Mouse (Mus musculus) intestine, embryonic 14.5 days (tissue): ENCODE measurements at regions not wholly inside any gene's neighbourhood (a gene's known extent, or its start where the extent isn't known, plus 50 kb on each side); places are given as distances from the start of the nearest gene placed in this dataset.

ENCODE experiments used
- ATAC-seq: fragments of 200-750 bp; cut with Nextera tagmentation; replicated peaks from 2 replicates; pipeline ENCODE4 v1.8.0; 2017; ENCODE audit warnings: low read depth, moderate number of reproducible peaks, moderate TSS enrichment, moderate library complexity; ENCODE audit not compliant: low FRiP score, low TSS enrichment
- DNase-seq: peaks from one replicate; pipeline ENCODE4 v3.0.0-alpha.2; 2018; ENCODE audit warnings: low spot score
- H3K27ac ChIP-seq: fragments of 300-500 bp; sonication (generic); 2 replicates; pipeline ENCODE4 v1.5.1; 2014; ENCODE audit warnings: low read depth, mild to moderate bottlenecking, control low read depth
- H3K27me3 ChIP-seq: fragments of 300-500 bp; sonication (generic); replicated peaks from 2 replicates; pipeline ENCODE4 v1.6.1; 2014; ENCODE audit warnings: low read length, control low read depth; ENCODE audit not compliant: control insufficient read depth, insufficient read depth
- H3K36me3 ChIP-seq: fragments of 300-500 bp; sonication (generic); 2 replicates; pipeline ENCODE4 v1.6.1; 2014; ENCODE audit warnings: low read length, control low read depth; ENCODE audit not compliant: control insufficient read depth, insufficient read depth
- H3K4me1 ChIP-seq: fragments of 300-500 bp; sonication (generic); replicated peaks from 2 replicates; pipeline ENCODE4 v1.6.1; 2014; ENCODE audit warnings: low read length, control low read depth, mixed read lengths; ENCODE audit not compliant: control insufficient read depth, insufficient read depth
- H3K4me2 ChIP-seq: fragments of 300-500 bp; sonication (generic); 2 replicates; pipeline ENCODE4 v1.6.1; 2014; ENCODE audit warnings: low read length
- H3K4me3 ChIP-seq: fragments of 300-500 bp; sonication (generic); 2 replicates; pipeline ENCODE4 v1.5.1; 2014; ENCODE audit warnings: low read depth, low read length, control low read depth, mixed read lengths
- H3K9ac ChIP-seq: fragments of 300-500 bp; sonication (generic); 2 replicates; pipeline ENCODE4 v1.6.1; 2014; ENCODE audit warnings: mild to moderate bottlenecking, low read length
- H3K9me3 ChIP-seq: fragments of 300-500 bp; sonication (generic); 2 replicates; pipeline ENCODE4 v1.6.1; 2016; ENCODE audit warnings: low read length, control low read depth; ENCODE audit not compliant: control insufficient read depth
- WGBS: fragments of 180-500 bp; shearing (Covaris S2); extraction: QIAGEN DNeasy Blood & Tissue Kit; methylation state at CpG from one replicate; pipeline ENCODE4 v1.1.7; 2014; 5-methylcytosine and 5-hydroxymethylcytosine counted together

DNA sequence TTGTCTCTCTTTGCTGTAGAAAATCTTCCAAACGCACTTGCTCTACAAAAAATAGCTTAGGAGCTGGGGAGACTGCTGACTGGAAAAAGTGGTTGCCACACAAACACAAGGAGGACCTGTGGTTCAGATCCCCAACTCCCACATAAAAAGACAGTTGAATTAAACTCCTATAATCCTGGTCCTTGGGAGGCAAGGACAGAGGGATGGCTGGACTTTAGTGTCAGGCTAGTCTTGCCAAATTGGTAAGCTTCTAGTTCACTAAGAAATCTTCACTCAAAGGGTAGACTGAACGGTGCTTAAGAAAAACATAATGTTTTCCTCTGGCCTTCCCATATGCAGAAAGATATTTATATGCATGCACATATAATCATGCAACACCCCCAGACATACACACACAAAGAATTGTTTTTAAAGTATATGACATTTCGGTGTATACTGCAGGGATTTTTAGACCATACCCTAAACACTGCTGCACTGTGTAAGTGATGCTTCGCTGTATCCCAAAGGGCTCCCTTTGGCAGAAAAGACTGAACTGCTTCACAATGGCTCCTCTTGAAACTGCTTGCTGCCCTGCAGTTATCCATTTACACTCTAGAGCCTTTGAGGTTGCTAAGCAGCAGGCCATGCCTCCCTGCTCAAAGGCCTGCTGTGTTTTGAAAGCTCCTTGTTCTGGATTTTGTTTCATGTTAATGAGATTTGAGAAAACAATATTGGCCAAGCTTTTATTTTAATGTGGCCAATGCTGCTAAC lies 1299.3 kb downstream of the Zfp704 start:
- Histone ChIP-seq H3K27ac (no peak overlapping the region), H3K9me3 (no peaks in the 10 kb centered on the region), H3K4me3 (no peak overlapping the region), H3K36me3 (no peaks in the 10 kb centered on the region), H3K9ac (no peak overlapping the region), H3K27me3 (no peaks in the 10 kb centered on the region), H3K4me2 (no peak overlapping the region), H3K4me1 (no peaks in the 10 kb centered on the region)
- DNase-seq = no peak
- 73% methylated on average over 4 of the region's 4 CpGs for WGBS
- ATAC-seq = no peak

DNA sequence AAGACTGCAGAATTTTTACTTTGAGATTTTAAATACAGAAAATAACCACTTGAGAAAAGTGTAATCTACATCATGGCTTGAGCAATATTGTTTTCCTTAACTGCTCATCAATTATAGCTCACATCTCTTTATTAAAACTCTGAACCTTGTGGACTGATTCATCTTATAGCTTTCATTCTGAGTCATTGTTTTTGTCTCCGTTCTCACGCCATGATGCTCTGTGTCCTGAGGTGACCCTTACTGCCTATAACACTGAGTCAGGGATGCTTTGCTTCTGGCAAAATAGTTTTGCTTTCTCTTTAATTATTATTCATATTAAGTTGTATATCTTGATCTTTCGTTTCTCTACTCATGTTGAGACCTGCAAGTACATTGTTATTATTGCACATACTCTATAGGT lies 1302.6 kb downstream of the Zfp704 start:
- no peaks in the 10 kb centered on the region for H3K27me3 ChIP-seq
- H3K36me3 ChIP-seq = no peaks in the 10 kb centered on the region
- no peak overlapping the region for H3K9ac ChIP-seq
- no peak overlapping the region for H3K4me3 ChIP-seq
- no peak overlapping the region for H3K4me2 ChIP-seq
- no peaks in the 10 kb centered on the region for H3K9me3 ChIP-seq
- ATAC-seq = no peak
- 80% methylated on average over 3 of the region's 3 CpGs for WGBS
- no peaks in the 10 kb centered on the region for H3K4me1 ChIP-seq
- DNase-seq = no peak
- H3K27ac ChIP-seq = no peak overlapping the region

DNA sequence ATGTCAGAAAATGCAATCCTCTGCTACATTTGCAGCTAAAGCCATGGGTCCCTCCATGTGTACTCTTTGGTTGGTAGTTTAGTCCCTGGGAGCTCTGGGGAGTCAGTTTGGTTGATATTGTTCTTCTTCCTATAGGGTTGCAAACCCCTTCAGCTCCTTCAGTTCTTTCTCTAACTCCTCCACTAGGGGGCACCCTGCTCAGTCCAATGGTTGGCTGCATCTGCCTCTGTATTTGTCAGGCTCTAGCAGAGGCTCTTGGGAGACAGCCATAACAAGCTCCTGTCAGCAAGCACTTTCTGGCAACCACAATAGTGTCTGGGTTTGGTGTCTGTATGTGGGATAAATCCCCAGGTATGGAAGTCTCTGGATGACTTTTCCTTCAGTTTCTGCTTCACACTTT lies 1305.1 kb downstream of the Zfp704 start:
- ATAC-seq (no peak), DNase-seq (no peak)

DNA sequence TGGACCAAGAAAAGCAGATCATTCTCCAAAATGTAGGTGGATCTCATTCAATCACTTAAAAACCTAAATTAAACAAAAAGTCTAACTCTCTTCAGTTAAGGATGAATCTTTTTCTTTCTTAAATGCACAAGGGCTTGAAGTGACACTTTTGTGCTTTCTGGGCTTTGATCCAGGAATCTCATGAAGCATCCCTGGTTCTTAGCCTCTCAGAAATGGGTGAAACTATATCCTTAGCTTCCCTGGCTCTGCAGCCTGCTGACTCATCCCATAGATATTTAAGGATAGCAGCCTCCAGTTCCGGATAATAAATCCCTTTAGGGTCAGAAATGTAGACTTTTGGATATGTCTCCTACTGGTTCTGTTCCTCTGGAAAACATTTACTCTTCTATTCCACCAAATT lies 1316.8 kb downstream of the Zfp704 start:
- no peak overlapping the region for H3K27ac ChIP-seq
- DNase-seq (no peak), ATAC-seq (no peak)
- no peak overlapping the region for H3K4me3 ChIP-seq
- H3K4me2 ChIP-seq = no peak overlapping the region
- 41% methylated on average over 1 of the region's 1 CpGs for whole genome bisulfite sequencing
- H3K27me3 ChIP-seq = no peaks in the 10 kb centered on the region
- no peaks in the 10 kb centered on the region for H3K9me3 ChIP-seq
- no peaks in the 10 kb centered on the region for H3K4me1 ChIP-seq
- no peak overlapping the region for H3K9ac ChIP-seq
- no peaks in the 10 kb centered on the region for H3K36me3 ChIP-seq

More for the DNA sequence above, 1305.1 kb downstream of the Zfp704 start:
- no peak overlapping the region for H3K9ac ChIP-seq
- H3K27me3 ChIP-seq = no peaks in the 10 kb centered on the region
- no peak overlapping the region for H3K4me2 ChIP-seq
- no peak overlapping the region for H3K27ac ChIP-seq
- no peaks in the 10 kb centered on the region for H3K36me3 ChIP-seq
- no peaks in the 10 kb centered on the region for H3K9me3 ChIP-seq
- no peaks in the 10 kb centered on the region for H3K4me1 ChIP-seq
- no peak overlapping the region for H3K4me3 ChIP-seq

DNA sequence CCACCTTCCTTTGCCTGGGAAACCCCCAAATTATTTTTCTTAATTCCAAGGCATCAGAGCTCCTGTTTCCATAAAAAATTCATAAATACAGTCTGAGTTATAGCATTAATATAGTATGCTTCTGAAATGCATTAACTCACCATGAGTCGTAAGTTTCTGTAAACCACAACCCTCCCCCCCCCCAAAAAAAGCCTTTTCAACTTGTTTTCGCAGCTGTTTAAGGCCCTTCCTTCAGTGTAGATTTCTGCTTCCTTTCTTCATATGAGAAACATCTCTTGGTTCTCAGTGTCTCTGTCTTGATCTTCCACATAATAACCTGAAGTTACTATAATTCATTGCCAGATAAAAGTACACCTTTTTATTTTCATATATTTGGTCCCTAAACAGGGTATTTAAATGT lies 1320.3 kb downstream of the Zfp704 start:
- no peak overlapping the region for H3K4me3 ChIP-seq
- no peak overlapping the region for H3K4me2 ChIP-seq
- no peak for DNase-seq
- H3K9me3 ChIP-seq = no peaks in the 10 kb centered on the region
- no peak overlapping the region for H3K27ac ChIP-seq
- no peaks in the 10 kb centered on the region for H3K36me3 ChIP-seq
- no peaks in the 10 kb centered on the region for H3K27me3 ChIP-seq
- no peak overlapping the region for H3K9ac ChIP-seq
- no peak for ATAC-seq
- 78% methylated on average over 2 of the region's 2 CpGs for WGBS
- no peaks in the 10 kb centered on the region for H3K4me1 ChIP-seq

DNA sequence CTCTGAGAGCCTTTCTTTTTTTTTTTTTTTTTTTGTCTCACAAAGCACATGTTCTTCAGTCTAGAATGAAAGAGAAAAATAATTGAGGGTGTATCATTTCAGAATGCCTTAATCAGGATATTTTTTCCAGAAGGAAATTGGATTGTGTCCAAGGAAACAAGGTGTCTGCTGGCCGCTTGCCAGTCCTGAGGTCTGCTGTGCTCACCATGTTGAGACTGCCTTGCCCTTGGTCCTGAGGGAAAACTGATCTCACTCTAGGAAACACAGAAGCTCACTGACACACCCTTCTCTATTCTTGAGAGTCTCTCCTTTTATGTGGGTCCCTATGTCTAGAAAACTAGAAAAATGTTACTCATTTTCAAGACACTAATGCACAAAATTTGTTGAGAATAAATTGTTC lies 1321.4 kb downstream of the Zfp704 start:
- no peaks in the 10 kb centered on the region for H3K9me3 ChIP-seq
- H3K4me3 ChIP-seq = no peak overlapping the region
- no peaks in the 10 kb centered on the region for H3K4me1 ChIP-seq
- WGBS = 71% methylated on average over 1 of the region's 1 CpGs
- H3K36me3 ChIP-seq = no peaks in the 10 kb centered on the region
- H3K9ac ChIP-seq = no peak overlapping the region
- ATAC-seq (no peak), DNase-seq (no peak)
- no peak overlapping the region for H3K4me2 ChIP-seq
- H3K27ac ChIP-seq = no peak overlapping the region
- H3K27me3 ChIP-seq = no peaks in the 10 kb centered on the region

DNA sequence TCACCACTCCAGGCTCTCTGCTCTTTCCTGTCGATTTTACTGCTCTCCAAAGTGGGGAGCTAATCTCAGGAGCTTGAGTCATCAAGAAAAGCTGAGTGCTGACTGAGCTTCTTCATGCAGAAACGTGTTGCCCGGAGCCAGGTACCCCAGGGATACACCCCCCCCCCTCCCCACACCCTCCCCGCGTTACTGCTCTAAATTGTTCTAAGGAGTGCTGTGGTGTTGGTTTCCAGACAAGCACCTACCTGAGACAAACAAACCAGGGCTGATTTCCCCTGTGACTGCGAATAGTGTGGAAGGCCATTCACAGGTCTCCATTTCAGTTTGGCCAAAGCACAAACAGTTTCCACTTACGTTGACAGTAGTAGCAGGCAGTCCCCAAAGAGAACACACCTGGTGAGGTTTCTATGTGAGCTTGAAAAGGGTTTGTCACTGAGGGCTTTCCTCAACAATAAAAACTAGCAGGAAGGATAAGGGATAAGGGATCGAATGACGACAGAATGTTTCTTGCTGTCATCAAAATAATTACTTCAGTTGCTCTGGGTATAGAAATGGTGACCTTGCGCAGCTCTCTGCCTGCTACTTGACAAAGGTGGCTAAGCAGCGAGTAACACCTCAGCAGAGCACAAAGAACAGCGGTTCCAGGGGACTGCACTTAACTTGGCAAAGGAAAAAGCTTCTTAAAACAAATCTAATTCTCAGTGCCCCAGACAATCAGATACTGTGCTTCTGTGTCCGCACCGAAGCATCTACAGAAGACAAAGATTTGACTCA lies 1325.0 kb downstream of the Zfp704 start:
- no peaks in the 10 kb centered on the region for H3K9me3 ChIP-seq
- H3K36me3 ChIP-seq = no peaks in the 10 kb centered on the region
- DNase-seq = no peak
- H3K4me2 ChIP-seq = no peak overlapping the region
- H3K27me3 ChIP-seq = no peaks in the 10 kb centered on the region
- no peak overlapping the region for H3K4me3 ChIP-seq
- H3K9ac ChIP-seq = no peak overlapping the region
- ATAC-seq = no peak
- H3K4me1 ChIP-seq = no peaks in the 10 kb centered on the region
- no peak overlapping the region for H3K27ac ChIP-seq
- 74% methylated on average over 14 of the region's 14 CpGs for WGBS

DNA sequence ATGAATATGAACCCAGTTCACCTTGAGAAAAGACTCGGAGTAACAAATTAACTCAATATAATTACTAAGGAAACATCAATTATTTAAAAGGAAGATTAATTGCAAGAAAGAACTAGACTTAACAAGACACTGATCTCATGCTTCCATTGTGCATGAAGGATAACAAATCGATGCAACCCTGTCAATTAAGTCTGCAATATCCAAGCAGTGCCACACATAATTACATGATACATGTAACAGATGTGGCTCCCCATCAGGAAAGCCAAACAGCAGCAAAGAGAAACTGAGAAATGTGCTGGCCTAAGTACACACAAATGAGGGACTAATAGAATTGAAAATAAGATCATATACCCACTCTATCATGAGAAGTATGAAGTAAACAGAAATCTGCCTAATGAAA lies 1327.5 kb downstream of the Zfp704 start:
- Histone ChIP-seq H3K9ac (no peak overlapping the region), H3K27me3 (no peaks in the 10 kb centered on the region), H3K4me2 (no peak overlapping the region), H3K36me3 (no peaks in the 10 kb centered on the region), H3K4me3 (no peak overlapping the region), H3K9me3 (no peaks in the 10 kb centered on the region), H3K27ac (no peak overlapping the region), H3K4me1 (no peaks in the 10 kb centered on the region)
- no peak for ATAC-seq
- WGBS = 72% methylated on average over 2 of the region's 2 CpGs
- no peak for DNase-seq

DNA sequence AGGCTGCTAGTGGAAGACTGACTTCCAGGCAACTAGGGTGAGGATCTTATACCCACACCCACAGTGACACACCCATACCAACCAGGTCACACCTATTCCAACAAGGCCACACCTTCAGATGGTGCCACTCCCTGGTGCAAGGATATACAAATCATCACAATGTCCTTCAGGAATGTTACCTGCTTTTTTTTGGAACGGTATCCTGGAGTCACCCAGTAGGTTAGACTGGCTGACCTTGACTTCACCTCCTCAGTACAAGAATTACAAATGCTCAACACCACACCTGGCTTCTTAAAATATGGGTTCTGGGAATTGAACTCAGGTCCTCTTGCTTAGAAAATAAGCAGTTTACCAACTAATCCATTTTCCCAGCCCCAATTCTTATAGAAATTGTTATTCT lies 1333.2 kb downstream of the Zfp704 start:
- no peak for DNase-seq
- Histone ChIP-seq H3K27ac (no peak overlapping the region), H3K4me3 (no peak overlapping the region), H3K9ac (no peak overlapping the region), H3K36me3 (no peaks in the 10 kb centered on the region), H3K4me2 (no peak overlapping the region), H3K9me3 (no peaks in the 10 kb centered on the region), H3K4me1 (no peaks in the 10 kb centered on the region), H3K27me3 (no peaks in the 10 kb centered on the region)
- no peak for ATAC-seq
- WGBS = 67% methylated on average over 1 of the region's 1 CpGs
